Mouse (Mus musculus) layer of hippocampus, postnatal 25 days (tissue): ENCODE results near the gene Kif17. TPM values are rescaled to one million over a fixed set of nuclear protein-coding genes. Genes with fewer than 3 reads are reported as not detected.

Experiments
- DNase-seq, 2 experiments: peaks; one replicate each; pipeline ENCODE4 v3.0.0; 2022; ENCODE audit warnings: mixed read lengths in 2 of 2, low spot score in 1 of 2; ENCODE audit errors: extremely low spot score in 1 of 2
- total RNA-seq, 2 experiments: library from RNA; stranded (reverse); gene quantifications; 2 replicates each; pipeline ENCODE4 v1.2.3; 2021

Kif17 gene
- total RNA-seq = 10 to 100 TPM; 19.0 to 19.8 TPM

GRCm38 (mm10) chr4:138250088-138250960, at the start of gene Kif17, which contains the start of gene Sh2d5:
Kif17 (plus strand) TSS chr4:138250435.
Sh2d5 (plus strand) TSS chr4:138250403.
- DNase-seq = peak; percentile 78 to 80

- no peak for DNase-seq
These were observed 49.5 kb upstream of the Kif17 start for GRCm38 (mm10) chr4:138200769-138201168.

- DNase-seq = no peak
These were observed 48.5 kb upstream of the Kif17 start for GRCm38 (mm10) chr4:138201696-138202095.

- DNase-seq = no peak
These were observed 40.1 kb upstream of the Kif17 start for GRCm38 (mm10) chr4:138210116-138210515.

DNA sequence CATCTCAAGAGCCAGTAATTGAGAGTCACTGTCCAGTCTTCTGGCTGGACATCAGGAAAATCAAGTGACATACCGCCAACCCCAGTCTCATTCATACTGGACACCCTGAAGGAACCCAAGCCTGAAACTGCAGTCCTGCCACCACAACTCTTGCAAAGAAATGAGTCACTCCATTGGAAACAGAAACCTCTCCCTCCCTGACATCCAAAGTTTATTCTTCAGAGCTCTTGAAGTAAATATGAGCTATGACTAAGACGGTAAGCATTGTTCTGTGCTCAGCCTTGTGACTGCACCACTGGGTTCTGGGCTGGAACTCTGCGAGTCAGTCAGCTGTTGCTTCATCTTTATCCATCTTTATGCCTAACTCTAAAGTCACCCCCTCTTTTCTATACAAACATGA, 36.4 kb upstream of the Kif17 start:
- no peak for DNase-seq

- no peak for DNase-seq
These were observed 34.5 kb upstream of the Kif17 start for GRCm38 (mm10) chr4:138215671-138216199.

DNA sequence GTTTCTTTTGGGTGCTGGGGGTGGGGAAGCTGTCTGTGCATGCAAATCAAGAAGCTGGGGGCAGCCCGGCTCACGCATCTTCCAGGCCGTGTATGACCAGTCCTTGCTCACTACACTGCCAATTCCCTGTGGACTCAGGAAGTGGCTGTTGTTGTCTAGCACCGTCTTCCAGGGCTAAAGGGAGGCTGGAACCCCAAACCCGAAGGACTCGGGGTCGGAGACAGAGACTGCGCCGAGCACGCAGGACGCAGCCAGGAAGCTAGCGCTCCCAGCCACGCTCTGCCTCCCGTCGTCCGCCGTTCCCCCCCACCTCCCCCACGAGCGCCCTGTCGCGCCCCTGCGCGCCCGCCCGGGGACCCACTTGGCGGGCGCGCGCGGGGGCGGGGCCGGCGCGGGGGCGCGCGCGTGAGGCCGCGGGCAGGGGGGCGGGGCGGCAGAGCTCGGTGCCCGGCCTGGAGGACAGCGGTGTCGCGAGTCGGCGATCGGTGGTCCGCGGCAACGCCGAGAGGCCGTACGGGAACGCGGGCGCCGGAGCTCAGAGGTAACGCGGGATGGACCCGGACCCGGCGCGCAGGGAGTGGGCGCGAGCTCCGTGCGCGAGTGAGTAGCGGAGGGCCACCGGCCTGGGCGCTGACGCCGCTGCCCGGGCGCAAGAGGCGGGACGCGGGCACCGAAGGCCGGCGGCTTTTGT, 33.9 kb upstream of the Kif17 start, which contains the start of gene Hp1bp3:
TSS of gene Hp1bp3 (plus strand) at position 97 of the 691 bp plus-strand sequence.
- DNase-seq = peak; percentile 61 to 78

DNA sequence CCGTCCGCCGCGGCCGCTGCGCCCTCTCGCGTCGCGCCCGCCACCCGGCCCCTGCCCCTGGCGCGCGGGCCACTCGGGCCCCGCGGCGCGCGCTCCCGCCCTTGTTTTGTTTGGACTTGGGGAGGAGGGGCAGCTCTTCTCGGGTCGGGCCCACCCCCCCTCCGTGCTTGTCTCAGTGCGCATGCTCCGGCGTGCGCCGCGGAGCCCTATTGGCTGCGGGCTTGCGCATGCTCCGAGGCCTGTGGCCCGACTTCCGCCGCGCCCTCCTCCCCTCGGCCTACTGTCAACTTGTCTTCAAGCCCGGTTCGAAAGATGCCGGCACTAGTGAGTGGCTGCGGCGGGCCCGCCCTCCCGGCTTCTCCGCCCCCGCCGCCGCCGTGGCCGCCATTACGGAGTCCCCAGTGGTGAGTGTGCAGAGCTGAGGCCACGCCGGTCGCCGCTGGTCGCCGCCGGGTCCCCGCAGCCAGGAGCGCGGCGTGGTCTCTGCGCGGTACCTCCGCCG, 33.3 kb upstream of the Kif17 start:
- peak; percentile 93 to 97 for DNase-seq

- peak in 1 of 2 experiments; percentile 20 for DNase-seq
These were observed 32.8 kb upstream of the Kif17 start for GRCm38 (mm10) chr4:138217441-138217840.

GRCm38 (mm10) chr4:138217951-138218685, 32.1 kb upstream of the Kif17 start:
- no peak for DNase-seq

- no peak for DNase-seq
These were observed 30.9 kb upstream of the Kif17 start for GRCm38 (mm10) chr4:138219331-138219730.

- DNase-seq = no peak
These were observed 29.5 kb upstream of the Kif17 start for GRCm38 (mm10) chr4:138220761-138221160.

DNA sequence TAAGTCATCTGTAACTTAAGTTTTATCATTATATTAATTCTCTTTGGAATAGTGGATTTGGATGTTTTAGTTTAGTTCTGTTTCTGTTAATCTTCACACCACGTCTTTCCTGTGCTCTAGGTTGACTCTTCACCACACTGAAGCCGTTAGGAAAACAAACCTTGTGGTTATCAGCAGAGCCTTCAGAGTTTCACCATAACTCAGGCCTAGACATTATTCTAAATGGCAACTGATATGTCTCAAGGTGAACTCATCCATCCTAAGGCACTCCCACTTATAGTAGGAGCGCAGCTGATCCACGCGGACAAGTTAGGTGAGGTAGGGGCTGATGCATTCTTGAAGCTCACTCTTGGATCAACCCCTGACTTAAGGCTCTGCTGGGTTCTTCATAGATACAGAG, 28.8 kb upstream of the Kif17 start:
- no peak for DNase-seq

GRCm38 (mm10) chr4:138222396-138222795, 27.8 kb upstream of the Kif17 start:
- no peak for DNase-seq

GRCm38 (mm10) chr4:138223623-138224022, 26.6 kb upstream of the Kif17 start:
- DNase-seq = no peak

DNA sequence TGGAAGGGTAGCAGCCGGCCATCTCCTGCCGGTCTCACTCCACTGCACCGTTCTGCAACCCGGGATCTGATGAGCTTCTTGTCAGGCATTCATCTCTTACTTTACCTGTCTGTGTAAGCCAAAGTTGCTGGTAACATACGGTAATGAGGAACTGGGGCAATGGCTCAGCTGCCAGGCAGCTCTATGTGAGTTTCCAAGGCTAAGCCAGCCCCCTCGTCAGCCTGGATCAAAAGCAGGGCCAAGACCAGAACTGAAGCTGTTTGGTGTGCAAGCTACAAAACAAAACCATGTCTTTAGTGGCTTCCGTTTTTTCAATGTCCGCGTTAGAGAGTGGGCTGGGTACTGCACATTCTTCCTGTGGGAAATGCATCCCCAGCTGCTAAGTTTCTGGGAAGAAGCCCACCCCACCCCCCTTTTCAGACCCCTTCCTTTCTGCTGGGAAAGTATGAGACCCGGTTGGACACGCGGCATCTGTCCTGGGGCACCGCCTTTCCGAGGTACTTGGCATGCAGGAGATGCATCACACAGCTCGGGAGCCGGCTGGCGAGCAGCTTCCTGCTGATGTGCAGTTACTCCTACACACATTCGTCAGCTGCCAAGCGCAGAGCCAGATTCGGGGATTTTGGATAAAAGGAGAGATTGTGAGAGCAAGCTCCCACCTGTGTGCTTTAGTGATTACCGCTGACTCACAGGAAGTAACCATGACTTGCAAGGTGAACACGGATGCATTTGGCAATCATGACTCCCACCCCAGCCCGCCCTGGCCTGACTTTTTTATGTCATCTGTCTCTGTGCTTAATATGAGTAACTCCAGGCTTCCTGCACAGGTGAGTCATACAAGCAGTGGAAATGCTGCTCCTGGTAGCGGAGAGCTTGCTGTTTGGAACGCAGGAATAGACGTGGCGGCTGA, 3.2 kb upstream of the Kif17 start:
- peak; percentile 42 to 44 for DNase-seq

- peak in 1 of 2 experiments; percentile 23 for DNase-seq
These were observed 1.6 kb downstream of the Kif17 start for GRCm38 (mm10) chr4:138251819-138252218.

- no peak for DNase-seq
These were observed 2.0 kb downstream of the Kif17 start for GRCm38 (mm10) chr4:138252231-138252630.

DNA sequence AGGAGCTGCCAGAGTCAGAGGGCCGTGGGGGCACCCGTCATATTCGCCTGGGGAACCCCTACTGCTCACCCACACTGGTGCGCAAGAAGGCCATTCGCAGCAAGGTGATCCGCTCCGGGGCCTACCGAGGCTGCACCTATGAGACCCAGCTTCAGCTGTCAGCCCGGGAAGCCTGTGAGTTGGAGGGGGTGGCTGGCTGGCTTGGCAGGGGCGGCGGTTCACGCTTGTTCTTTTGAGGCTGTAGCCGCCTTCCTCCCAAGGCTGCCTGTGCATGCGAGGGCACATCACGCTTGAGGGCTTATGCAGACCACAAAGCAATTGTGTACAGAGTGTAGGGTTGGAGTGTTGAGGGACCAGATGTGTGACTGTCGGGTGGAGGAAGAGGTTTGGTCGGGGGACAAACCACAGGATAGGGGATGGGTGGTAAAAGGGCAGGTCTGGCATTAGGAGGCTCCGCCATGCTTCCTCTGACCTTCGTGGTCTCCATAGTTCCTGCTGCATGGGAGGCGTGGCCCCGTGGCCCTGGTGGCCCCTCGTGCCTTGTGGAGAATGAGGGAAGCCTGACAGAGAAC, 7.0 kb downstream of the Kif17 start:
- DNase-seq = no peak
